Mouse (Mus musculus) lung, postnatal 4 days (tissue): Measurements from ENCODE around the gene Ndufb7.
"Not testable (repeated sequence)": the region's sequence is repeated elsewhere in the genome, so short reads cannot be mapped to it uniquely, and the experiment has no call there.

Source experiments
- DNase-seq, 2 experiments: peaks; one replicate each; pipeline ENCODE4 v3.0.0; 2021

The Ndufb7 gene

GRCm38 (mm10) chr8:83566469-83567395 lies at the start of gene Ndufb7:
Gene Ndufb7 (plus strand): TSS chr8:83566671.
- peak; percentile 95 to 97 for DNase-seq

GRCm38 (mm10) chr8:83520432-83520831 lies 46.0 kb upstream of the Ndufb7 start:
- peak; percentile 41 to 45 for DNase-seq

GRCm38 (mm10) chr8:83520907-83521306 lies 45.6 kb upstream of the Ndufb7 start:
- peak; percentile 8 to 36 for DNase-seq

- DNase-seq: no peak
These were observed 45.2 kb upstream of the Ndufb7 start for GRCm38 (mm10) chr8:83521310-83521709.

- no peak for DNase-seq
These were observed 31.7 kb upstream of the Ndufb7 start for GRCm38 (mm10) chr8:83534802-83535201.

- DNase-seq: no peak
These were observed 30.7 kb upstream of the Ndufb7 start, which contains the start of gene Olfr370 for GRCm38 (mm10) chr8:83535736-83536135. Gene Olfr370 (plus strand): TSS chr8:83535780.

- no peak for DNase-seq
These were observed 3.8 kb upstream of the Ndufb7 start for GRCm38 (mm10) chr8:83562669-83563068.

GRCm38 (mm10) chr8:83563246-83563645 lies 3.2 kb upstream of the Ndufb7 start:
- no peak for DNase-seq

GRCm38 (mm10) chr8:83565731-83566375 lies 618 bp upstream of the Ndufb7 start:
- DNase-seq: no peak

GRCm38 (mm10) chr8:83567668-83568067 lies 1.2 kb downstream of the Ndufb7 start:
- no peak for DNase-seq

GRCm38 (mm10) chr8:83568128-83568527 lies 1.7 kb downstream of the Ndufb7 start:
- no peak for DNase-seq

GRCm38 (mm10) chr8:83568755-83569154 lies 2.3 kb downstream of the Ndufb7 start:
- no peak for DNase-seq

GRCm38 (mm10) chr8:83569165-83569564 lies 2.7 kb downstream of the Ndufb7 start:
- no peak for DNase-seq

GRCm38 (mm10) chr8:83570272-83571000 lies 4.0 kb downstream of the Ndufb7 start:
- DNase-seq: no peak

- not testable (repeated sequence) for DNase-seq
These were observed 4.5 kb downstream of the Ndufb7 start for GRCm38 (mm10) chr8:83571001-83571340.

GRCm38 (mm10) chr8:83571791-83572190 lies 5.3 kb downstream of the Ndufb7 start:
- DNase-seq: no peak

GRCm38 (mm10) chr8:83572246-83572812 lies 5.9 kb downstream of the Ndufb7 start:
- no peak for DNase-seq

GRCm38 (mm10) chr8:83573140-83573875 lies 6.8 kb downstream of the Ndufb7 start:
- peak; percentile 45 to 56 for DNase-seq

GRCm38 (mm10) chr8:83574631-83575315 lies 8.3 kb downstream of the Ndufb7 start:
- no peak for DNase-seq

GRCm38 (mm10) chr8:83575561-83576515 lies 9.4 kb downstream of the Ndufb7 start:
- DNase-seq: no peak
